Mouse (Mus musculus) heart, adult 2 months (tissue): ENCODE measurements around the gene Tph1.

ENCODE experiments used
- CTCF ChIP-seq: fragments of 200-600 bp; IDR thresholded peaks from 2 replicates; pipeline ENCODE4 v1.8.1; 2022; ENCODE audit warnings: antibody characterized with exemption, mild to moderate bottlenecking, moderate library complexity
- POLR2A ChIP-seq: fragments of 200-500 bp; IDR thresholded peaks from 2 replicates; pipeline ENCODE4 v1.6.1; 2011; ENCODE audit warnings: mild to moderate bottlenecking, low read depth, low read length, control low read depth; ENCODE audit not compliant: insufficient read depth

DNA sequence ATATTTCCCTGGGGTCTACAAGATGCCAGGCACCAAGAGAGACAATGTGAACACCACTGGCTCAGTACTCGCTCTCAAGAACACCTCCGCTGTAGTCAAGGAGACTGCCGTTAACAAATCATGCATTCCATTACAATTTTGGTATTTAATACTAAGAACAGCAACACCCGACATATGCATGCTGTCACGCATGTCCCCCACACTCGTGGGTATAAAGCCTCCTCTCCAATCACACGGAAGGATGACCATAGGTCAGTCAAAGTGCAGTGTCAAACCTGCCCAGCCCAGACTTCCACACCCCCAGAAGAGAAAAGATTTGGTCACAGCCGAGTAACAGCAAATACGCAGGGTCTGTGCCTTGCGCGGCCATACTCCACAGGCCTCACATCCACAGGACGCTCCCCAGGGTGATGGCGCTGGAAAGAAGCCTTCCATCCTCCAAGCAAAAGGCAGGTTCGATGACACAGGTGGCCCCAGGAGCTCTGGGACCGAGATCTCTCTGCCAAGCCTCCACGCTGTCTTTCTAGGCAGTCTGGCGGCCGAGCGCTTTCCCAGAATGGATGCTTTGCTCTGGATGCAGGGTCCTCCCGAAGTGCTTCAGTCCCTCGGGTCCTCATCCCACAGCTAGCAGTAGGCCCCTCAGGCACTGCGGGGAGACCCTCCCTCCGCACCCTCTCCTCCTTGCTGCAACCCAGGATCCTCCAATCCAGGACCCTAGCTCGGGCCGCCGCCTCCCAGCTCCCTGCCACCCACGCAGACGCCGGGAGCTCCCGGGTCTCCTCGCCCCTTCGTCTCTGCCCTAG is 33.2 kb downstream of the Tph1 start:
- TF ChIP-seq CTCF, result no peak
- no peak for TF ChIP-seq POLR2A
